In the genomic region with DNA sequence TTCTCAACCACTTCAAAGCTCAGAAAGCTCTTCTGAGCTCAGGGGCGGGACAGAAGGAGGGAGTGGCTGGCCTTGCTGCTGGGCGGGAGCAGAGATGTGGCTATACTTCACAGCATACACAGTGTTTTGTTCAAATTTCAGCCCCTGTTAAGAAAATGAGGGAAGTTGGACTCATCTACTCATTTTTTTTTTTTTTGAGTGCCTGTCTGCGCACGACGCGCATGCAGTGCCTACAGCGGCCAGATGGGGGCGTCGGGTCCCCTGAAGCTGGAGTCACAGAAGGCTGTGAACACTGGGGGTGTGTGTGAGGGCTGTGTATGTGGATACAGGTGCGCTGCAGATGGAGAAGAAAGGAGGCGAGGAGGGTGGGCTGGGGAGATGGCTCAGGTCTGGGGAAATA, we compare ENCODE assay signal across 8 mouse cellular contexts. TPM values are rescaled to one million over a fixed set of nuclear protein-coding genes. Genes with fewer than 3 reads are reported as not detected.
DNase-seq lines count a peak whose midpoint lies in the region; ATAC-seq and TF ChIP-seq lines count a peak whose summit lies in the region.

No protein-coding gene starts in this region.

- H3K4me3 ChIP-seq in forebrain, embryonic 12.5 days (replicated peaks) = peak overlapping the region; percentile 41; the same call in 1 of the 2 replicates
- H3K4me3 ChIP-seq in layer of hippocampus, adult 2 months = peak overlapping the region; percentile 20; the same call in 1 of the 2 replicates
- peak overlapping the region; percentile 85 for H3K4me3 ChIP-seq in lung, embryonic 14.5 days (ENCODE audit: low read depth, low read length)
- no peak overlapping the region for H3K4me3 ChIP-seq in thymus, adult 2 months (ENCODE audit: control insufficient read depth, insufficient read depth, low read length)

- H3K4me2 ChIP-seq in forebrain, embryonic 12.5 days = peak overlapping the region; percentile 13; the same call in 1 of the 2 replicates
- peak overlapping the region; percentile 76 for H3K4me2 ChIP-seq in lung, embryonic 14.5 days

- no peak for TF ChIP-seq POLR2A in thymus, adult 2 months (IDR thresholded peaks at IDR 0.05; ENCODE audit: control insufficient read depth, extremely low read depth, insufficient read depth, low read length, poor library complexity)

- DNase-seq in CD8-positive naive resting alpha-beta T cell, adult 2 months (ENCODE audit: low read depth in 2 of 2, low spot score in 2 of 2) = peak; percentile 90 to 95
- DNase-seq in c-Kit-negative CD71-positive TER-119-positive erythroid progenitor cells, embryonic 14.5 days (ENCODE audit: low read depth, low spot score) = peak; percentile 57
- DNase-seq in heart, postnatal 36 days = peak; percentile 88 to 93
- DNase-seq in layer of hippocampus, adult 2 months (ENCODE audit: low spot score in 2 of 2) = peak; percentile 79 to 88
- peak; percentile 94 for DNase-seq in lung, embryonic 14.5 days
- DNase-seq in thymus, adult 2 months = peak; percentile 91

- peaks cover 49% of the 10 kb centered on the region for H3K27me3 ChIP-seq in forebrain, embryonic 12.5 days
- H3K27me3 ChIP-seq in lung, embryonic 14.5 days (ENCODE audit: insufficient read depth, low read length) = no peaks in the 10 kb centered on the region
- H3K27me3 ChIP-seq in thymus, adult 2 months (ENCODE audit: control insufficient read depth, insufficient read depth, low read length) = no peaks in the 10 kb centered on the region

- peak overlapping the region; percentile 31; the same call in 1 of the 2 replicates for H3K27ac ChIP-seq in forebrain, embryonic 12.5 days
- H3K27ac ChIP-seq in layer of hippocampus, adult 2 months = peak overlapping the region; percentile 99
- H3K27ac ChIP-seq in lung, embryonic 14.5 days (ENCODE audit: low read depth) = peak overlapping the region; percentile 99
- peak overlapping the region; percentile 69 for H3K27ac ChIP-seq in thymus, adult 2 months (ENCODE audit: control insufficient read depth, insufficient read depth, low read length)

- ATAC-seq in forebrain, embryonic 12.5 days (ENCODE audit: low FRiP score) = no peak
- no peak for ATAC-seq in lung, embryonic 14.5 days (ENCODE audit: insufficient read depth)
- peak; percentile 49 for ATAC-seq in neutrophil, adult 5-6 weeks (ENCODE audit: extremely low read depth, insufficient number of reproducible peaks, low FRiP score, poor library complexity, severe bottlenecking)

- TF ChIP-seq CTCF in layer of hippocampus, adult 2 months (conservative IDR thresholded peaks at IDR 0.05) = peak; percentile 94
- TF ChIP-seq CTCF in lung, embryonic 14.5 days (IDR thresholded peaks at IDR 0.05; ENCODE audit: low read depth) = peak; percentile 91
- peak; percentile 97 for TF ChIP-seq CTCF in thymus, adult 2 months (IDR thresholded peaks at IDR 0.05; ENCODE audit: borderline replicate concordance, control insufficient read depth, extremely low read depth, insufficient read depth, low read length, poor library complexity)

- H3K9me3 ChIP-seq in forebrain, embryonic 12.5 days = peaks cover 3% of the 10 kb centered on the region; the same call in 1 of the 2 replicates
- peaks cover 5% of the 10 kb centered on the region; the same call in 1 of the 2 replicates for H3K9me3 ChIP-seq in lung, embryonic 14.5 days (ENCODE audit: low read depth, low read length)

- intact Hi-C loops in heart, postnatal 36 days (cut with DNase I) = loop anchor here (1.0 kb wide), 1 partner anchor 129 kb away; no protein-coding TSS in a partner anchor

- H3K4me1 ChIP-seq in forebrain, embryonic 12.5 days = peaks cover 51% of the 10 kb centered on the region
- H3K4me1 ChIP-seq in lung, embryonic 14.5 days (ENCODE audit: insufficient read depth) = peaks cover 32% of the 10 kb centered on the region
- peaks cover 57% of the 10 kb centered on the region for H3K4me1 ChIP-seq in thymus, adult 2 months (replicated peaks; ENCODE audit: control insufficient read depth, insufficient read depth, low read length)

- WGBS in forebrain, embryonic 12.5 days = 3% methylated on average over 11 of the region's 11 CpGs
- WGBS in lung, embryonic 14.5 days = 4% methylated on average over 11 of the region's 11 CpGs
- WGBS in thymus, adult 2 months = 1% methylated on average over 11 of the region's 11 CpGs

- H3K9ac ChIP-seq in forebrain, embryonic 12.5 days = no peak overlapping the region
- 0 out of 2 replicates have a peak overlapping the region, but pooled peaks have one; percentile 65 for H3K9ac ChIP-seq in lung, embryonic 14.5 days

- no peaks in the 10 kb centered on the region for H3K36me3 ChIP-seq in forebrain, embryonic 12.5 days (replicated peaks)
- H3K36me3 ChIP-seq in lung, embryonic 14.5 days (ENCODE audit: insufficient read depth) = peaks cover 17% of the 10 kb centered on the region
- 0 out of 2 replicates have a peak, but pooled peaks cover under 1% of the 10 kb centered on the region for H3K36me3 ChIP-seq in thymus, adult 2 months (ENCODE audit: control insufficient read depth, insufficient read depth, low read length)

RNA-seq across cellular contexts. Expression of gene Cnn2, which starts 1.4 kb away (rescaled TPM):
- 85.5 and 115 TPM in 2 replicates for polyA plus RNA-seq in forebrain, embryonic 12.5 days (2016; fragmentation: Nextera tagmentation; extraction: Ambion mirVana)
- total RNA-seq in heart, postnatal 36 days (2021) = 10 to 100 TPM; 29.9 to 30.6 TPM
- total RNA-seq in layer of hippocampus, adult 2 months (2021) = 1 to 10 TPM; 5.4 to 5.6 TPM
- polyA plus RNA-seq in lung, embryonic 14.5 days (2014; fragmentation: Nextera tagmentation; extraction: Ambion mirVana) = 354 and 364 TPM in 2 replicates
- total RNA-seq in neutrophil, adult 5-6 weeks (2017) = 284 and 308 TPM in 2 replicates
- 239 and 245 TPM in 2 replicates for polyA plus RNA-seq in thymus, adult 2 months (2012; rRNA removed)

RNA-seq across cellular contexts. Expression of gene Tmem259, which starts 2.8 kb away (rescaled TPM):
- 14.7 and 19.2 TPM in 2 replicates for polyA plus RNA-seq in forebrain, embryonic 12.5 days (2016; fragmentation: Nextera tagmentation; extraction: Ambion mirVana)
- 100 to 1,000 TPM; 107 to 120 TPM for total RNA-seq in heart, postnatal 36 days (2021)
- 100 to 1,000 TPM; 124 TPM for total RNA-seq in layer of hippocampus, adult 2 months (2021)
- 19.3 and 23.4 TPM in 2 replicates for polyA plus RNA-seq in lung, embryonic 14.5 days (2014; fragmentation: Nextera tagmentation; extraction: Ambion mirVana)
- total RNA-seq in neutrophil, adult 5-6 weeks (2017) = 80.7 and 81.4 TPM in 2 replicates
- polyA plus RNA-seq in thymus, adult 2 months (2012; rRNA removed) = 540 and 566 TPM in 2 replicates

RNA-seq across cellular contexts. Expression of gene Abca7, which starts 9.3 kb away (rescaled TPM):
- polyA plus RNA-seq in forebrain, embryonic 12.5 days (2016; fragmentation: Nextera tagmentation; extraction: Ambion mirVana) = 5.8 and 5.9 TPM in 2 replicates
- 1 to 10 TPM; 7.7 to 7.9 TPM for total RNA-seq in heart, postnatal 36 days (2021)
- total RNA-seq in layer of hippocampus, adult 2 months (2021) = 10 to 100 TPM; 10.7 to 11.0 TPM
- 3.0 and 3.5 TPM in 2 replicates for polyA plus RNA-seq in lung, embryonic 14.5 days (2014; fragmentation: Nextera tagmentation; extraction: Ambion mirVana)
- 45.9 and 53.7 TPM in 2 replicates for total RNA-seq in neutrophil, adult 5-6 weeks (2017)
- 79.5 and 83.5 TPM in 2 replicates for polyA plus RNA-seq in thymus, adult 2 months (2012; rRNA removed)

RNA-seq across cellular contexts. Expression of gene Grin3b, which starts 16.4 kb away (rescaled TPM):
- polyA plus RNA-seq in forebrain, embryonic 12.5 days (2016; fragmentation: Nextera tagmentation; extraction: Ambion mirVana) = 0.46 TPM in 2 replicates
- under 1 TPM; 0.27 to 0.28 TPM for total RNA-seq in heart, postnatal 36 days (2021)
- under 1 TPM in 1 of 2 experiments, not detected in 1; 0.15 TPM for total RNA-seq in layer of hippocampus, adult 2 months (2021)
- polyA plus RNA-seq in lung, embryonic 14.5 days (2014; fragmentation: Nextera tagmentation; extraction: Ambion mirVana) = 0.30 and 0.41 TPM in 2 replicates
- total RNA-seq in neutrophil, adult 5-6 weeks (2017) = not detected in 2 replicates
- 0.07 and 0.14 TPM in 2 replicates for polyA plus RNA-seq in thymus, adult 2 months (2012; rRNA removed)

RNA-seq across cellular contexts. Expression of gene Wdr18, which starts 27.0 kb away (rescaled TPM):
- 94.4 and 96.0 TPM in 2 replicates for polyA plus RNA-seq in forebrain, embryonic 12.5 days (2016; fragmentation: Nextera tagmentation; extraction: Ambion mirVana)
- 10 to 100 TPM; 25.6 to 28.8 TPM for total RNA-seq in heart, postnatal 36 days (2021)
- 10 to 100 TPM; 44.8 to 47.0 TPM for total RNA-seq in layer of hippocampus, adult 2 months (2021)
- 113 and 124 TPM in 2 replicates for polyA plus RNA-seq in lung, embryonic 14.5 days (2014; fragmentation: Nextera tagmentation; extraction: Ambion mirVana)
- 11.4 and 15.9 TPM in 2 replicates for total RNA-seq in neutrophil, adult 5-6 weeks (2017)
- polyA plus RNA-seq in thymus, adult 2 months (2012; rRNA removed) = 68.1 and 74.5 TPM in 2 replicates

Comparison
In these comparisons a context has a peak if more than half of its experiments do, and no peak if none do; other contexts are left out.
1. H3K27ac ChIP-seq: peak in every context shown above with its lines; median percentile 99 in layer of hippocampus, adult 2 months; 99 in lung, embryonic 14.5 days; 69 in thymus, adult 2 months; 31 in forebrain, embryonic 12.5 days.
2. RNA of gene Cnn2, which starts 1.4 kb away (total RNA-seq): 284 to 308 TPM in neutrophil, adult 5-6 weeks and 29.9 to 30.6 TPM in heart, postnatal 36 days; 5.4 to 5.6 TPM in layer of hippocampus, adult 2 months; every median in the first group is over 4 times any median in the second.
3. Peak in every context shown above with its lines, with median percentiles within 50 percentile points of each other: DNase-seq and CTCF ChIP-seq.